Mouse (Mus musculus) ovary, postnatal 10 days (tissue): ENCODE data around the gene Grhl1.
"Not testable (repeated sequence)": the region's sequence is repeated elsewhere in the genome, so short reads cannot be mapped to it uniquely, and the experiment has no call there.

Experiments used
- DNase-seq: peaks from one replicate; pipeline ENCODE4 v3.0.0; 2022; ENCODE audit warnings: low spot score

Gene Grhl1

DNA sequence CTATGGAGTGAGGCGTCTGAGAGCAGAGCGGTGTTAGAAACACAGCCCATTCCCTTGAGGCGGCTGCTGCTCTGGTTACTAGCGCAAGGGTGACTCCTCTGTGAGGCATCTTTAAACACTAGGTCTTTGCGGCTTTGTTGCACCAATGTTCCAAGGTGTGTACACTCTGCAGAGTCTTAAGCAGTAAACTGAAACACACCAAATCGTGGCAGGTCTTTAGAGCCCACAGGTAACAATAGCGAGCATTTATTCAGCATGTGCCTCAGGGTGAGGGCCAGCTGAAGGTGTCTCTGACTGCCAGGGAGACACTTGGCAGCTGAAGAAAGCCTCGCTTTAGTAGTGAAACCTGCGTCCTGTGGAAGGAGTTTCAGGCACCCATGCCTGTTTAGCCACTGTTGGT is 20.0 kb downstream of the Grhl1 start:
- no peak for DNase-seq

GRCm38 (mm10) chr12:24592956-24593672 is 21.0 kb downstream of the Grhl1 start:
- peak; percentile 33 for DNase-seq

- DNase-seq, result no peak
Observed at GRCm38 (mm10) chr12:24597376-24597775, 25.3 kb downstream of the Grhl1 start.

- no peak for DNase-seq
Observed at GRCm38 (mm10) chr12:24599366-24599895, 27.3 kb downstream of the Grhl1 start.

DNA sequence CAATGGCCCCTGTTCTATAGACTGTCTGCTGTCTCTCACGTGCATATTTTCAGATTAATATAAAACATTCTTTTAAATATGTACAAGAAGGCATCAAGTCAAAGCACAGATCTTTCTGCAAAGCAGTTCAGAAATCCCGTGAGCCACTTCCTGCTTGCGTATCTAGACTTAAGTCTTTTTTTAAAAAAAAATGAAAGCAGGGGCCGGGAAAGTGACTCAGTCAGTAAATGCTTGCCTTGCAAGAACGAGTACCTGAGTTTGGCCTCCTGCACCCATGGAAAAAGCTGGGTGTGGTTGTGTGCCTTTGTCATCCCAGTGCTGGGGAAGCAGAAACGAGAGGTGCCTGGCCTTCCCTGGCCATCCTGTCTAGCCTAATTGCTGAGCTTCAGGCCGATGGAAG is 28.0 kb downstream of the Grhl1 start:
- DNase-seq, result no peak

- peak; percentile 58 for DNase-seq
Observed at GRCm38 (mm10) chr12:24600806-24601205, 28.7 kb downstream of the Grhl1 start.

DNA sequence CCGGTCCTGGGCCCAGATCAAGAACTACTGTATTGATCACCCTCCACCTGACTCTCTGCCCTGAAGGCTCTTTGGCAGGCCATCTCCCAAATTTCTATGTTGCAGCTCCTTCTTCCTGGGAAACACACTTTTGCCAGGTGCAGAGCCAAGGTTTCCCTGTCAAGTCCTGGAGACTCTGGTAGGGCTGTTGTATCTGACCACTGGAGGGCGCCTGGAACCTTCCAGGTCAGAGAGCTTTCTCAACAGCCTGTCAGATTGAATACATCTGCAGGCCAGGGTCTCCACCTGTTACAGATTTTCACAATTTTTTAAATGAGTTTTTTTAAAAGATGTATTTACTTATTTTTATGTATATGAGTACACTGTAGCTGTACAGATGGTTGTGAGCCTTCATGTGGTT is 31.2 kb downstream of the Grhl1 start:
- DNase-seq, result peak; percentile 30

DNA sequence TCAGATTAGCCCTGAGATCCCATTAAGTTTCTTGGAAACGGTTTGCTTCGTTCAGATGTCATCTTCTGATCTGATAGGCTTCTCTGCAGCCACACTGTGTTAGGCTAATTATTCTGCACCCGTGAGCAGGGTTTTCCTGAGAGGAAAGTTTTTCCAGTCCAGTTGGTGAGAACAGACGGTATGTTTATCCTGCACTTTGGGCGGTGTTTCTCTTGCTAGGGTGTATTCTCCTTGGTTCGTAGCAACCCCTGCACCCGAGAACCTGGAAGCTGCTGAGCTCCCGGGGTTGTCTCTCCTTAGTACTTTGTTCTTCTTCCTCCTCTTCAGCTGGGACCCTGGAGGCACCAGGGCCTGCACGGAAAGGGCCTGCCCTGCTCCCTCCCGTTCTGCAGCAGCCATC is 34.1 kb downstream of the Grhl1 start:
- DNase-seq, result no peak

DNA sequence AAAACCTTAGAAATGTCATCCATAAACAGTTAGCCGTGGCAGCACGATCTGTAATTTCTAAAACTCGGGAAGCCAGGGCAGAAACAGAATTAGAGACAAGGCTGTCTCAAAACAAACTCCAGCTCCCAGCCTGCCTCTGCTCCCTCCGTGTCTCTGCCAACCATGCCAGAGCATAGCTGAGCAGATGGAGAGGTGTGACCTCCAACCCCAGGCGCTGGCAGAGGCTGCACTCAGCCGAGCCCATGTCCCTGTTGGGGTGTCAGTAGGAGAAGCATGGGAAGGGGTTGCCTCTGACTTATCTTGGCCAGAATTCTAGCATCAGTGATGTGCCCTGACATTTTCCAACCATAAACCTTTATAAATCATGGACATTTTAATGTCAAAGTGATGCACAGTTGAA is 40.5 kb downstream of the Grhl1 start:
- DNase-seq, result no peak

DNA sequence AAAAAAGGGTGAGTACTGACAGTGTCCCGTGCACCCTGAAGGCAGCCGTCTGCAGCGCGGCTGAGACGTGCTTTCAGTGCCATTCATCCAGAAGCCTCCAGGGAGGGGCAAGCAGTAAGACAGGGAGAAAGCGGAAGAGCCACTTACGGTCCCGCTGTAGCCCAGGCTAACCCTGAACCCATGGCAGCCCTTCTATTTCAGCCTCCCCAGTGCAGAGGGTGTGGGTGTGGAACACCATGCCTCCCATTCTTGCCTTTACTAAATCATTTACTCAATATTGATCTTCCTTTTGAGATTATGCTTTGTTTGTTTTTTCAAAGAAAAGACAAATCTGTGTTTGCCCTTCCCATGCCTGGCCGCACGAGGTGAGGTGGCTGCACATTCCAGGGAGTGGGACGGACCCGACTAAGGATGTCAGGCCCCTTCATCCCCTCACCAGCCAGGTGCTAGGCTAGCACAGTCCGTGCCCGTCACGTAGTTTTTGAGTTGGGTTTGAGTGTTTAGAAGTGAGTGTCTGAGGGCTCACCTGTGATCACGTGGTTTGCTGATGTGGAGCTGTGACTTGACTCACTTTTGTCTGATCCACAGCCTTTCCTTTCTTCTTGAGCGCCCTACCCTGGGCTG is 42.5 kb downstream of the Grhl1 start:
- no peak for DNase-seq

DNA sequence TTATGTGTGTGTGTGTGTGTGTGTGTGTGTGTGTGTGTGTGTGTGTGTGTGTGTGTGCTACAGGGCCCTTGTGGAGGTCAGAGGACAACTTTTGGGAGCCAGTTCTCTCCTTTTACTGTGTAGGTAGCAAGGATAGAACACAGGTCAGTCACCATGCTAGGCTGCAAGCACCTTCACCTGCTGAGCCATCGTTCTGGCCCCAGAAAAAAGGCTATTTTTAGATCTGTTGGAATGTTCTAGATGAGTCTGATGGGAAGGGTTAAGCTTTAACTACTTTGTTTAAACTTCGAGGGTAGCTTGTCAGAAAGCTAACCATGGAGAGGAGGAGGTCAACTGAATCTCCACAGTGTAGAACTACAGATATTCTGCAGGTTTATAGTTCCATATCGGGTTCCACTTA is 43.1 kb downstream of the Grhl1 start:
- DNase-seq, result no peak

DNA sequence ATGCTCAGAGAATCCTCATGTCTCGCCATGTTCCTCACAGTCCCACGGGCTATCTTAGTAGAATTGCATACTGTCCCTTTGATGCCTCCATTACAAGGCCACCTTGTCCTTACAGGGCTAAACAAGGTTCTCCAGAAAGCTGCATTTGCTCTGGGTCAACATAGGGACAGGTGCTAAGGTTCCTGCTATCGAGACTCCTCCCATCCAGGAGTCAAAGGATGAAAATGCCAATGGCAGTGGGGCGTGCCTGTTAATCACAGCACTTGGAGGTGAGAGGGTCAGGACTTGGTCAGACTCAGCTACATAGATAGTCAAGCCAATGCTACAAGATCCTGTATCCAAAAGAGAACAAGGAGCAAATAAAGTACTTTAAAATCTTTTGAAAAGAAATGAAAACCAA is 47.4 kb downstream of the Grhl1 start:
- no peak for DNase-seq

- DNase-seq, result no peak
Observed at GRCm38 (mm10) chr12:24623486-24624251, 51.6 kb downstream of the Grhl1 start.

DNA sequence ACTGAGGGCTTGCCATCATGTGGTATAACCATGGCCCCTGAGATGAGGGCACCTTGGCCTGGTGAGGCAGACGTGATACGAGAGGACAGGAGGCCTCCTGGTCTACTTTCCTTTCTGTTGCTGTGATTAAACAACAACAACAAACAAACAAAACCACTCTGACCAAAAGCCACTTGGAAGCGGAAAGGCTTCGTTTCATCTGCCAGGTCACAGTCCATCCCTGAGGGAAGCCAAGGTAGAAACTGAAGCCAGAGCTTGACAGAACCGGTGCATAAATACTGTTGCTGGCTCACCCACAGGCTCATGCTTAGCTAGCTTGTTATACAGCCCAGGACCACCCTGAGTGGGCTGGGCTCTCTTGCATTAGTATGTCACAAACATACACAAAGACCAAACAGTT is 54.3 kb downstream of the Grhl1 start:
- DNase-seq, result no peak

GRCm38 (mm10) chr12:24627215-24627614 is 55.1 kb downstream of the Grhl1 start:
- DNase-seq, result no peak

- DNase-seq, result no peak
Observed at GRCm38 (mm10) chr12:24630220-24630619, 58.1 kb downstream of the Grhl1 start.

DNA sequence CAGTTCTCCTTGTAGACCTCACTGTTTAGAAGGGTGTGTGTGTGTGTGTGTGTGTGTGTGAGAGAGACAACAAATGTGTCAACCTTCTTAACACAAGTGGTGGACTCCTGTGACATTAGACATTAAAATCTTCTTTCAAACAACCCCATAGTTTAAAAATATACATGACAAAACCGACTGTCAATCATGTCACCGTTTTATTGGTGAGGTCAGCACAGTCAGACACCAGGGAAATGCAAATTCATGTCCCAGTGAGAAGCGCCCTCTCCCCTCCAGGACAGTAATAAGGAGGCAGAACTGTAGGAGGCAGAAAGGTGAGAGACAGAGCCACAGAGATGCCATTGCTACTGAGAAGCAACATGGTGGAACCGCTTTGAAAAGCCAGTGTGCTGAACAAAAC is 60.3 kb downstream of the Grhl1 start:
- no peak for DNase-seq

DNA sequence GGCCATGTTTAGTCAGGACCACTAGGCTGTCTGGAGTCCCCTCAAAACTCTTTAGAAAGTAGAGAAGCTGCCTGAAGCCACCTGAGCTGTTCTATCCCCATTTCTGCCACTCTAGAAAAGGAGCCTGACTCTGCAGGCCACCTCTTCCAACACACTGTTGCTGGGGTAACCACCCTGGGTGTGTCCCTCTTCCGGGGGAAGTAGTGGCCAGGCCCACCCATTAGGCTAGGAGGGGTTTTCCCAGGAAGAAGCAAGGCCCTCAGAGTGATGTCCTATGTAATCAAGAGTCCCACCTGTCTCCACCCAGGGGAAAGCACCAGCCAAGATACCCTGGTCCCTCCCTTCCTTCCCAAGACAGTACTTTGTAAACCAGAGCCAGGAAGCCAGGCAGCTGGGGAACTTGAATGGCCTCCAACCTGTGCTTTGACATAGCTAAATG is 61.7 kb downstream of the Grhl1 start:
- DNase-seq, result no peak

- no peak for DNase-seq
Observed at GRCm38 (mm10) chr12:24634212-24634611, 62.1 kb downstream of the Grhl1 start.

DNA sequence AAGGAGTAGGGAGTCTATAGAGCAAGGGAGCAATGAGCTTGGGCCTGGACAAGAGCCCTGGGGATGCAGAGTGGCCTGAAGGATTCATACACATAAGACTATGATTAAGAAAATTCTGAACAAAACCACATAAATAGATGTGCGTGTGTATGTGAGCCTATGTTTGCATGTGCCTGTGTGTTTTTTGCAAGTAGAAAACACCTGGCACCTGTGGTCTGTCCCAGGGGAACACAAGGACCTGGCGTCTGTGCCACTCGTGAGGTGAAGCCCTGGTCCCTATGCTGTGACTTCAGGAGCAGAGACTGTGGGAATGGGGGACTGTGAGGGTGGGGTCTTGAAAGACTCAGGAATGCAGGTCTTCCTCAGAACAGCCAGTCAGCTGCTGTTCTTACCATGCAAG is 62.6 kb downstream of the Grhl1 start:
- DNase-seq, result no peak

DNA sequence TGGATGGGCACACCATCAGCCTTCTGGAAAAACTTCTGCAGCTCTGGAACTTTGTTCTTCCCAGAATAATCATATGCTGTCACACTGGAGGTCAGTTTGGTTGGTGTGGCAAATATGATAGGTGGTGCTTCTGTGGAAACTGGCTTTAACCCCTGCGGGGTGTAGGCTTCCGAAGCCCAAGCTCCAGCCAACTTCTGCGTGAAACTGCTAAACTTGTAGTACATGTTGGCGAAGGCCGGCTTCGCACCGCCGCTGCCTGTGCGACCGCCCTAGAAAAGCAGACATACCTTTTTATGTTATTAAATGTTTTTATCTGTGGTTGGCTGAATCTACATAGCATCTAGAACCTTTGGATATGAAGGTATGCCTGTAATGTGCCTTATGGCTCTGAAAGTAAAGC is 66.7 kb downstream of the Grhl1 start:
- DNase-seq, result not testable (repeated sequence)

DNA sequence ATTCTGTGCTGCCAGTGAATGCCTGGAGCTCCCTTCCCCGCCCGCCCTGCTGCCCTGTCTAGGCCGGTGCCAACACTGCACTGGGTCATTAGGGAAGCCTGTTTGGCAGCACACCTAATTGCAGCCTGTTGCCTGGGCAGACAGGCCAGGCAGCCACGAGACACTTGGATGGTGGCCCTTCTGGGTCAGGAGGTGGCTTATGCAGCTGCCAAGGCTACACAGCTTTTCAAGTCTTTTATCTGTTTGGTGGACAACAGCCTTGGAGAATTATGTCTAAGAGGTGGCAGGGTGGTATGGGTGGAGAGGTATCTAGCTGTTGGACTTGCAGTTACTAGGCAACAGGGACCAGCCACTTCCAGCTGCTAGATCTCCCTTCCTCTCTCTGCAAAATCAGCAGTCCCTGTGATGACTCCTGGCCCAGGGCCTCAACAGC is 70.3 kb downstream of the Grhl1 start:
- peak; percentile 35 for DNase-seq

- no peak for DNase-seq
Observed at GRCm38 (mm10) chr12:24644125-24644571, 72.1 kb downstream of the Grhl1 start.
